Mouse (Mus musculus): ENCODE results near the gene Grid2.

Gene Grid2

DNA sequence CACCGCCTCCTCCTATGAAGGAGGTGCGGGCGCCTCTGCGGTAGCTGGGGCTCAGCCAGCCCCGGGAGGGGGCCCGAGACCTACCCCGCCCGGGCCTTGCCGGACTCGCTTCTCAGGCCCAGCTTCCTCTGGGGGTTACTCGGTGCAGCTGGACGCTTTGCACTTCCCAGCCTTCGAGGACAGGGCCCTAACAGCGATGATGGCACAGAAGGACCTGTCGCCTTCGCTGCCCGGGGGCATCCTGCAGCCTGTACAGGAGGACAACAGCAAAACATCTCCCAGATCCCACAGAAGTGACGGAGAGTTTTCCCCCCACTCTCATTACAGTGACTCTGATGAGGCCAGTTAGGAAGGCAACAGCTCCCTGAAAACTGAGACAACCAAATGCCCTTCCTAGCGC is 1474.4 kb downstream of the Grid2 start:
- DNase-seq (ENCODE audit: low spot score in 2 of 2): no peak

DNA sequence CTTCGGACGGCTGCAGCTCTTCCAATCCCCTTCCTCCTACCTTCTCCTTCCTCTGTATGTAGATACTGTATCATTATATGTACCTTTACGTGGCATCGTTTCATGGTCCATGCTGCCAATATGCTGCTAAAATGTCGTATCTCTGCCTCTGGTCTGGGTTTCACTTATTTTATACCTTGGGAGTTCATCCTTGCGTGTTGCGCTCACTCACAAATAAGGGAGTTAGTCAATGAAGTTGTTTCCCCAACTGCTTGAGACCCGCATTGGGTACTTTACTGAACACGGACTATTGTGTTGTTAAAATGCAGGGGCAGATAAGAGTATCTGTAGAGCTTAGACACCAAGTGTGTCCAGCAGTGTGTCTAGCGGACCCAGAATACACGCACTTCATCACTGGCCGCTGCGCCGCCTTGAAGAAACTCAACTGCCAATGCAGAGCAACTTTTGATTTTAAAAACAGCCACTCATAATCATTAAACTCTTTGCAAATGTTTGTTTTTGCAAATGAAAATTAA is 1474.9 kb downstream of the Grid2 start:
- DNase-seq (ENCODE audit: low spot score in 2 of 2): no peak

DNA sequence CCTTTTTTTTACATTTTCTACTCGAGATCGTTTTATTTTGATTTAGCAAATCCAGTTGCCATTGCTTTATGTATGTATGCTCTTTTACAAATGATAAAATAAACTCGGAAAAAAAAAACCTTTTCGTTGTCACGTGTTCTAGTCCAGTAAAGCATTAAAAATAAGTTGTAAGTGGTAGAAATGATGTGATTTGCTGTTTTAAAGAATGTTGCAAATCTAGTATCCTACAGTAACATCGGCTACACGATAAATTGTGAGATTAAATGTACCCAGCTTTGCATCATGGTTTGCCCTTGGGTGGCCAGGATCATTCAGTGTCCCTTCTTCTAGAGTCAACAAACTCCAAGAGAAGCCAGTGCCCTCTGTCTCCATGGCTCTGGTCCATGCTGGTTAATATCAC is 1475.5 kb downstream of the Grid2 start:
- DNase-seq (ENCODE audit: low spot score in 2 of 2): no peak

DNA sequence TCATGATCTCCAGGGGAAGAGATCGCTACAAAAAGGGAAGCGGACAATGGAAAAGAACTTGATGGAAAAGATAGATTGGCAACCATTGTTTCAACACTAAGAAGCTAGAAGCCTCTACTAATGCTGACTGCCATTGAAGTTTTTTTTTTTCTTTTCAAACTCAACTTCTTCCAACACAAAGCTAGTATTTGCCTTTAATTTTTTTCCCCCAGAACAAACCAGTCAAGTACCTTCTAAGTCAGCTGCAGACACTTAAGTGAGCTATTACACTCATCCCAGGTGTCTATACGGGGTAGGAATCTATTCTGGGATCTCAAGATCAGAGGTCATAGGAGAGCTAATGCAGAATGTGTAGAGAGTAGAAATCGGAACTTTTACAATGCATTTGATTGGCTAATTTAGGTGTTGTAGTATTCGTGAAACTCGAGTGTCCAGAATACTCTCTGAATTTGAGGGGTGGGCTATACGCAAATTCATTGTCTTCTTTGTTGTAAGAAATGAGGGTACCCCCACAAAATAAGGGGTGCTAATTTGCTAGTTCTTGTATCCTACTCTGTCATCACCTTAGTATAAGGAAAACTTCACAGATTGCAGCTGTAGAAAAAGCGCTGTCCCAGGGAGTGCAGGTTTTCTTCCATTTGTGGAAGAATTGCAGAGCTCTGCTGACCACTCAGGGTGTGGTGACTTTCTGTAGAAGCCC is 1476.1 kb downstream of the Grid2 start:
- DNase-seq (ENCODE audit: low spot score in 2 of 2): no peak

DNA sequence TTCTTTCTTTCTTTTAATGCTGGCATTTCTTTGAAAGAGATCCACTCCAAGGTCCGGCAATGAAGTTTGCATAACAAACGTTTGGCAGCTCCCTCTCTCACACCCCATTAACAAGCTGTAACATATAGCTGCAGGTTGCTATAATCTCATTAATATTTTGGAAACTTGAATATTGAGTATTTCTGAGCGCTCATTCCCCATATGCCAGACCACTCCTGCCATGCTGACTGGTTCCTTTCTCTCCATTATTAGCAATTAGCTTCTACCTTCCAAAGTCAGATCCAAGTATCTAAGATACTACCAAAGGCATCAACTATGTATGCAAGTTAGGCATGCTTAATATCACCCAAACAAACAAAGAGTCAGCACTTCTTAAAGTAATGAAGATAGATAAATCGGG is 1477.6 kb downstream of the Grid2 start:
- DNase-seq (ENCODE audit: low spot score in 2 of 2): no peak

DNA sequence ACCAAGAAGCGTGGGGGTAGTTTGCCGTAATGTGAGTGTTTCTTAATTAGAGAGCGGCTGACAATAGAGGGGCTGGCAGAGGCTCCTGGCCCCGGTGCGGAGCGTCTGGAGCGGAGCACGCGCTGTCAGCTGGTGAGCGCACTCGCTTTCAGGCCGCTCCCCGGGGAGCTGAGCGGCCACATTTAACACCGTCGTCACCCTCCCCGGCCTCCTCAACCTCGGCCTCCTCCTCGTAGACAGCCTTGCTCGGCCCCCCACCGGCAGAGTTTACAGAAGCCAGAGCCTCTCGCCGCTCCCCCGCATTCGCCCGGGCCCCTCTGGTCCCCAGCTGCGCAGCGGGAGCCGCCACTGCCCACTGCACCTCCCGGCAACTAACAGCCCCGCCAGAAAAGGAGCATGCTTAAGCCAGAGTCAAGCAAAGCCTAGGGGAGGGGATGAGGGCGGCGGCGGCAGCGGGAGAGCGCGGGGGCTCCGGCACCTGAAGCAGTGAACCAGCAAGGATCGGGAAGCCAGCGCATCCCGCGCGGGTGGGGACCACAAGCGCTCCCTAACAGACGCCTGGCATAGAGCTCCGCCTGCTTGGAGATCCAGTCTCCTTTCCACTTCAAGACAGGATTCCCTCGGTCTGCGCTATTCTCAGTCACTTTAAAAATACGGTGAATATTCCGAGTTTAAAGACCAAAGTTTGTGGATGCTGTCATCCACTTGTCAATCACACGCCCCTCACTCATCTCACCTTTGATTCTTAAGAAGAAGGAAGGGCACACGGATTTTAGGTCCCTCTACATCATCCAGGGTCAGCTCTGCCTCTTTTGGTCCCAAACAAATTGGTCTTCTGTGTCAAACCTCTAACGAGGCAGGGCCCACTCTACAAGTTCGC is 1479.0 kb downstream of the Grid2 start:
- no peak for DNase-seq (ENCODE audit: low spot score in 2 of 2)

DNA sequence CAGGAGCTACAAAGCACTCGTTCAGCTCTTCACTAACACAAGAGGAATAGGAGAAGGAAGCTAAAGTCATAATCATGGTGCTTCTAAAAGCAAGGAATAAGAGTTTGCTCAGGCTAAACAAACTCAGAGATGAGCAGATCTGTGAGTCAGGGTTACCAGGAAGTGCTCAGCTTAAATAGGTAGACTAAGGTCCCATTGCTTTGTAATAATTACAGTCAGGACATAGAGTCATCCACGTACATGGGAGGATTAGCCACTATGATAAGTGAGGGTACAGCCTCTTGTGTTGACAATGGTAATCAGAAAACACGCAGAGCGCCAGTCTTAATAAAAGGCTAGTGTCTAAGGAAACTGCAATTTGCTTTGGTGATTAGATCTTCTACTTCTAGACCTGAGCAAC is 1480.6 kb downstream of the Grid2 start:
- DNase-seq (ENCODE audit: low spot score in 2 of 2): no peak

DNA sequence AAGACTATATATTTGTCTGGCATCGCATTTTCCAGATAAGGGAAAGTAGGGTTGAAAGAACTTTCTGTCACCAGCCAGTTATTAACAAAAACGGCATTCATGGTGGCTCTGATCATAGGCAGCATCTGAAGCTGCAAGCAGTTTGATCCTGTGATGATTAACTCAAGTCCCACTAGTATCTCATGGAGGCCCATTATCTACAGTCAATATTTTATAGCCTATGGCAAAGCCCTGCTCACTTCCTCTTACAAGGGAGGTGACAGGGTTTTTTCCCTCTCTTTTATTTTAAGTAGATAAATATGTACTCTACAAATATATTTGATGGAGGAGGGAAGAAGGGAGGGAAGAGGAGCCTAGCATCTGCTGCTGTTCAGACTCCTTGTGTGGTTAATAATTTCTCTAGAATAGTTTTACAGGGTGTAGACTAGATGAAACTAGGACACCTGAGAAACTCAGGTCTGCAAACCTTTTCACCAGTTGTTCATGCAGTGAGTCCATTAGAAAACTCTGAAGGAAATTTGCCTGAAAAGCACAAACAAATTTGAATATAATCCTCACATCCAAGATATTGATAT is 1487.3 kb downstream of the Grid2 start:
- no peak for DNase-seq (ENCODE audit: low spot score in 2 of 2)

All from spleen, postnatal 36 days (tissue).